Mouse (Mus musculus): ENCODE data around the gene Mlxipl. TPM values are rescaled to one million over a fixed set of nuclear protein-coding genes. Genes with fewer than 3 reads are reported as not detected.

The Mlxipl gene
- polyA plus RNA-seq, 1 experiment from 2014 or later: 1.0 TPM

- H3K4me3 ChIP-seq: peak within 1 kb of the TSS; percentile 72
- peak; percentile 99 for ATAC-seq (ENCODE audit: insufficient number of reproducible peaks, low FRiP score)
- peaks cover 23% of the 10 kb centered on the region for H3K36me3 ChIP-seq
- H3K9me3 ChIP-seq (replicated peaks): no peaks in the 10 kb centered on the region
- H3K27ac ChIP-seq (ENCODE audit: poor library complexity, severe bottlenecking): peak within 1 kb of the TSS; percentile 97
- H3K9ac ChIP-seq: peak within 1 kb of the TSS; percentile 91
- peaks cover 15% of the 10 kb centered on the region for H3K4me1 ChIP-seq (replicated peaks)
- H3K4me2 ChIP-seq: peak within 1 kb of the TSS; percentile 76
- under 1% methylated on average over 63 of the region's 63 CpGs for WGBS
- H3K27me3 ChIP-seq (replicated peaks): no peaks in the 10 kb centered on the region
Observed at GRCm38 (mm10) chr5:135149053-135149819, 59.5 kb downstream of the Mlxipl start, which contains the start of gene Tbl2. Tbl2 (plus strand) TSS chr5:135149657.

GRCm38 (mm10) chr5:135149820-135150178 is 60.1 kb downstream of the Mlxipl start:
- H3K36me3 ChIP-seq: peaks cover 27% of the 10 kb centered on the region
- peak overlapping the region; percentile 76 for H3K4me2 ChIP-seq
- H3K4me1 ChIP-seq (replicated peaks): peaks cover 15% of the 10 kb centered on the region
- H3K27me3 ChIP-seq (replicated peaks): no peaks in the 10 kb centered on the region
- H3K27ac ChIP-seq (ENCODE audit: poor library complexity, severe bottlenecking): peak overlapping the region; percentile 62
- H3K9me3 ChIP-seq (replicated peaks): no peaks in the 10 kb centered on the region
- peak overlapping the region; percentile 72 for H3K4me3 ChIP-seq
- H3K9ac ChIP-seq: peak overlapping the region; percentile 91
- ATAC-seq (ENCODE audit: insufficient number of reproducible peaks, low FRiP score): no peak
- WGBS: under 1% methylated on average over 23 of the region's 23 CpGs

GRCm38 (mm10) chr5:135156496-135156895 is 66.8 kb downstream of the Mlxipl start:
- peaks cover 92% of the 10 kb centered on the region for H3K36me3 ChIP-seq
- 0 out of 2 replicates have a peak, but pooled peaks cover 6% of the 10 kb centered on the region for H3K9me3 ChIP-seq (replicated peaks)
- H3K9ac ChIP-seq: no peak overlapping the region
- WGBS: 97% methylated on average over 4 of the region's 4 CpGs
- no peak overlapping the region for H3K4me3 ChIP-seq
- H3K27me3 ChIP-seq (replicated peaks): no peaks in the 10 kb centered on the region
- H3K4me1 ChIP-seq (replicated peaks): peaks cover 4% of the 10 kb centered on the region
- ATAC-seq (ENCODE audit: insufficient number of reproducible peaks, low FRiP score): no peak
- H3K27ac ChIP-seq (ENCODE audit: poor library complexity, severe bottlenecking): no peak overlapping the region
- H3K4me2 ChIP-seq: no peak overlapping the region

- Histone ChIP-seq H3K27me3 (replicated peaks) (no peaks in the 10 kb centered on the region), H3K4me2 (no peak overlapping the region), H3K27ac (ENCODE audit: poor library complexity, severe bottlenecking) (no peak overlapping the region), H3K4me1 (replicated peaks) (no peaks in the 10 kb centered on the region), H3K36me3 (peaks cover 72% of the 10 kb centered on the region), H3K4me3 (no peak overlapping the region), H3K9ac (no peak overlapping the region), H3K9me3 (replicated peaks) (0 out of 2 replicates have a peak, but pooled peaks cover 5% of the 10 kb centered on the region)
- WGBS: 90% methylated on average over 4 of the region's 4 CpGs
- no peak for ATAC-seq (ENCODE audit: insufficient number of reproducible peaks, low FRiP score)
Observed at GRCm38 (mm10) chr5:135161221-135161620, 71.5 kb downstream of the Mlxipl start.

GRCm38 (mm10) chr5:135161650-135162049 is 72.0 kb downstream of the Mlxipl start:
- Histone ChIP-seq H3K36me3 (peaks cover 68% of the 10 kb centered on the region), H3K9me3 (replicated peaks) (0 out of 2 replicates have a peak, but pooled peaks cover under 1% of the 10 kb centered on the region), H3K4me3 (no peak overlapping the region), H3K4me2 (no peak overlapping the region), H3K27me3 (replicated peaks) (no peaks in the 10 kb centered on the region), H3K4me1 (replicated peaks) (no peaks in the 10 kb centered on the region), H3K27ac (ENCODE audit: poor library complexity, severe bottlenecking) (no peak overlapping the region), H3K9ac (no peak overlapping the region)
- no peak for ATAC-seq (ENCODE audit: insufficient number of reproducible peaks, low FRiP score)
- 75% methylated on average over 7 of the region's 7 CpGs for WGBS

- peaks cover 61% of the 10 kb centered on the region for H3K36me3 ChIP-seq
- no peak for ATAC-seq (ENCODE audit: insufficient number of reproducible peaks, low FRiP score)
Observed at GRCm38 (mm10) chr5:135162361-135162760, 72.7 kb downstream of the Mlxipl start.

GRCm38 (mm10) chr5:135162821-135163220 is 73.1 kb downstream of the Mlxipl start:
- 87% methylated on average over 6 of the region's 6 CpGs for WGBS
- H3K4me1 ChIP-seq (replicated peaks): no peaks in the 10 kb centered on the region

More at GRCm38 (mm10) chr5:135162361-135162760, 72.7 kb downstream of the Mlxipl start:
- WGBS: 94% methylated on average over 8 of the region's 8 CpGs
- Histone ChIP-seq H3K4me3 (no peak overlapping the region), H3K4me2 (no peak overlapping the region), H3K9me3 (replicated peaks) (no peaks in the 10 kb centered on the region), H3K9ac (no peak overlapping the region), H3K27ac (ENCODE audit: poor library complexity, severe bottlenecking) (no peak overlapping the region), H3K4me1 (replicated peaks) (no peaks in the 10 kb centered on the region), H3K27me3 (replicated peaks) (no peaks in the 10 kb centered on the region)

GRCm38 (mm10) chr5:135166909-135167308 is 77.2 kb downstream of the Mlxipl start:
- Histone ChIP-seq H3K9ac (no peak overlapping the region), H3K4me2 (no peak overlapping the region), H3K4me1 (replicated peaks) (peaks cover 14% of the 10 kb centered on the region), H3K27ac (ENCODE audit: poor library complexity, severe bottlenecking) (no peak overlapping the region), H3K4me3 (no peak overlapping the region), H3K27me3 (replicated peaks) (no peaks in the 10 kb centered on the region), H3K36me3 (peaks cover 23% of the 10 kb centered on the region), H3K9me3 (replicated peaks) (no peaks in the 10 kb centered on the region)
- no peak for ATAC-seq (ENCODE audit: insufficient number of reproducible peaks, low FRiP score)
- 84% methylated on average over 4 of the region's 4 CpGs for WGBS

More at GRCm38 (mm10) chr5:135162821-135163220, 73.1 kb downstream of the Mlxipl start:
- H3K9ac ChIP-seq: no peak overlapping the region
- H3K27me3 ChIP-seq (replicated peaks): no peaks in the 10 kb centered on the region
- no peak for ATAC-seq (ENCODE audit: insufficient number of reproducible peaks, low FRiP score)
- peaks cover 57% of the 10 kb centered on the region for H3K36me3 ChIP-seq
- H3K27ac ChIP-seq (ENCODE audit: poor library complexity, severe bottlenecking): no peak overlapping the region
- H3K4me2 ChIP-seq: no peak overlapping the region
- no peak overlapping the region for H3K4me3 ChIP-seq
- H3K9me3 ChIP-seq (replicated peaks): no peaks in the 10 kb centered on the region

- no peak overlapping the region for H3K27ac ChIP-seq (ENCODE audit: poor library complexity, severe bottlenecking)
- H3K9me3 ChIP-seq (replicated peaks): no peaks in the 10 kb centered on the region
- no peak overlapping the region; the same call in 1 of the 2 replicates for H3K4me2 ChIP-seq
- H3K4me3 ChIP-seq: no peak overlapping the region
- ATAC-seq (ENCODE audit: insufficient number of reproducible peaks, low FRiP score): no peak
- no peaks in the 10 kb centered on the region for H3K27me3 ChIP-seq (replicated peaks)
- H3K4me1 ChIP-seq (replicated peaks): peaks cover 14% of the 10 kb centered on the region
- H3K9ac ChIP-seq: no peak overlapping the region
- WGBS: 94% methylated on average over 4 of the region's 4 CpGs
- peaks cover 23% of the 10 kb centered on the region for H3K36me3 ChIP-seq
Observed at GRCm38 (mm10) chr5:135167469-135167868, 77.8 kb downstream of the Mlxipl start.

GRCm38 (mm10) chr5:135168063-135169062 is 78.7 kb downstream of the Mlxipl start, which contains the start of gene Bcl7b:
Bcl7b (plus strand) TSS chr5:135168283.
- no peaks in the 10 kb centered on the region for H3K9me3 ChIP-seq (replicated peaks)
- H3K27ac ChIP-seq (ENCODE audit: poor library complexity, severe bottlenecking): peak within 1 kb of the TSS; percentile 96
- H3K4me1 ChIP-seq (replicated peaks): peaks cover 14% of the 10 kb centered on the region
- peak within 1 kb of the TSS; percentile 67 for H3K4me3 ChIP-seq
- peak within 1 kb of the TSS; percentile 90 for H3K9ac ChIP-seq
- 2% methylated on average over 95 of the region's 95 CpGs for WGBS
- H3K36me3 ChIP-seq: peaks cover 25% of the 10 kb centered on the region
- peak; percentile 98 for ATAC-seq (ENCODE audit: insufficient number of reproducible peaks, low FRiP score)
- peak within 1 kb of the TSS; percentile 87 for H3K4me2 ChIP-seq
- no peaks in the 10 kb centered on the region for H3K27me3 ChIP-seq (replicated peaks)

- peaks cover 14% of the 10 kb centered on the region for H3K4me1 ChIP-seq (replicated peaks)
- no peaks in the 10 kb centered on the region for H3K9me3 ChIP-seq (replicated peaks)
- peaks cover 30% of the 10 kb centered on the region for H3K36me3 ChIP-seq
- peak overlapping the region; percentile 90 for H3K9ac ChIP-seq
- 89% methylated on average over 5 of the region's 5 CpGs for WGBS
- H3K27me3 ChIP-seq (replicated peaks): no peaks in the 10 kb centered on the region
- H3K27ac ChIP-seq (ENCODE audit: poor library complexity, severe bottlenecking): peak overlapping the region; percentile 96; the same call in 1 of the 2 replicates
- peak overlapping the region; percentile 87 for H3K4me2 ChIP-seq
- ATAC-seq (ENCODE audit: insufficient number of reproducible peaks, low FRiP score): no peak
- H3K4me3 ChIP-seq: peak overlapping the region; percentile 67
Observed at GRCm38 (mm10) chr5:135169479-135169878, 79.8 kb downstream of the Mlxipl start.
